Mouse (Mus musculus) C2C12 (cell line): Measurements from ENCODE around the gene Stat5a.

ENCODE experiments used
- CEBPB ChIP-seq: IDR thresholded peaks from one replicate; pipeline ENCODE4 v1.6.1; 2011; ENCODE audit warnings: low read depth, mild to moderate bottlenecking, control low read depth, moderate library complexity
- CTCF ChIP-seq: IDR thresholded peaks from one replicate; pipeline ENCODE4 v1.5.1; 2011; ENCODE audit not compliant: control insufficient read depth, insufficient read depth, insufficient read length
- MAX ChIP-seq: IDR thresholded peaks from one replicate; pipeline ENCODE4 v1.6.1; 2011; ENCODE audit warnings: mild to moderate bottlenecking, control low read depth

- TF ChIP-seq CTCF = no peak
- no peak for TF ChIP-seq MAX
- no peak for TF ChIP-seq CEBPB
These were observed 39.1 kb upstream of the Stat5a start for GRCm38 (mm10) chr11:100820047-100820446.
